Mouse (Mus musculus) frontal cortex, adult 2 months (tissue): ENCODE results near the gene Atp23. TPM values are rescaled to one million over a fixed set of nuclear protein-coding genes. Genes with fewer than 3 reads are reported as not detected.

Experiments used
- DNase-seq, 2 experiments: peaks; one replicate each; pipeline ENCODE4 v3.0.0; 2022; ENCODE audit warnings: low spot score in 1 of 2; ENCODE audit errors: extremely low spot score in 1 of 2
- polyA plus RNA-seq: library from polyadenylated mRNA; depleted of rRNA; stranded (reverse); fragments of >200 nt; gene quantifications from 2 replicates; pipeline ENCODE4 v1.2.3, GENCODE M21; 2012

Atp23 gene
- polyA plus RNA-seq, 1 experiment, result 9.5 TPM

DNA sequence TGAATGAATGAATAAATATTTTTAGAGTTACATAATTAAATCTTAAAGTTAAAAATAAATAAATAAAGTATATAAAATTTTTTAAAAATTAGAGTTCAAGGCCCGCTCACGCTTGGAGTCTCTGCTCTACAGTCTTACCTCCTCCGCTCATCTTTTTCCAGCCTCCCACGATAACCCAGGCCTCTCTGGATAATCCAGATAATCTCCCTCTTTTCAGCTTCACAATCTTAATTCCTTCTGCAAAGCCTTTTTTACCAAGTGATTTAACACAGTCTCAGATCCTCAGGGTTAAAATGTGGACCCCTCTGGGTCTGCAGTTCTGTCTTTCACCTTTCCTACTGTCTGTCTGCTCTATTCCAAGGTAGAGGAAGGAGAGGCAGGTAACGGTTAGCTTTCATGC is 13.1 kb upstream of the Atp23 start:
- DNase-seq, result no peak

DNA sequence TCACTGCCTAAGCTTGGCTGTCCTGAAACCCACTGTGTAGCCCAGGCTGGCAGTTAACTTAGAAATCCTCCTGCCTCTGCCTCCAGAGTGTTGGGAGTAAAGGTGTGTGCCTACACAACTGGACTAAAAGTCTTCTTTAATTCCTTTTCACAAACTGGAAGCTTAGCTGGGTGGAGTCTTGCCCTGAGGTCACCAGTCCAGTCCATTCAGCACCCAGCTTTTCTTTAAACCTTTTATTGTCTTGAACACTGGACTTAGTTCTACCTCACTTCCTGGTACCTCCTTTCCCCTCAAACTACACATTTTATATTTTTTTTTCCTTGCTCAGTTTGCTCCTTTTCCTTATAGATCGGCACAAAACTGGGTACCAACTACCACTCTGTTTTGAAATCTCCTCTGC is 10.3 kb upstream of the Atp23 start:
- DNase-seq, result no peak

GRCm38 (mm10) chr10:126906811-126907210 is 5.7 kb upstream of the Atp23 start:
- no peak for DNase-seq

- DNase-seq, result peak; percentile 88 to 96
Measured at GRCm38 (mm10) chr10:126905650-126906075, 4.5 kb upstream of the Atp23 start.

DNA sequence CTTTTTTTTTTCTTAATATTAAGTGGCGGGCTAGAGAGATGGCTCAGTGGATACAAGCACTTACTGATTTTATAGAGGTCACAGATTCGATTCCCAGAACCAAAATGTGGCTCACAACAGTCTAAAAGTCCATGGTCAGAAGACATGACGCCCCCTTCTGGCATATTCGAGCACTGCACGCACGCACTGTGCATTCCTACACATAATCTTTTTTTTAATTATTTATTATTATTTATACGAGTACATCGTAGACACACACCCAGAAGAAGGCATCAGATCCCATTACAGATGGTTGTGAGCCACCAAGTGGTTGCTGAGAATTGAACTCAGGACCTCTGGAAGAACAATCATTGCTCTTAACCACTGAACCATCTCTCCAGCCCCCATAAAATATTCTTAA is 3.9 kb upstream of the Atp23 start:
- no peak for DNase-seq

DNA sequence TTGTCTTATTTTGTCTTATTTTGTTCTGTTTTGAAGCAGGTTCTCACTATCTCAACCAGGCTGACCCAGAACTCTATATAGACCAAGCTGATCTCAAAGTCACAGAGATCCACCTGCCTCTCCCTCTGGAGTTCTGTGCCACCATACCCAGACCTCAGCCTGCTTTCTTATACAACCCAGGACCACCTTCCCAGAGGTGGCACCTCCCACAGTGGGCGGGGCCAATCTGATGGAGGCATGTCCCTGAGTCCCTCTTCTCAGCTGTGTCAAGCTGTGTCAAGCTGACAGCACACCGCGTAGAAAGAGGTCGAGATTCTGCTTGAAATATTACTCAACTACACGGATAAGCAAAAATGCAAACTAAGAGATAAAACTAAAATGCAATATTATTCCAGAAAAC is 3.1 kb upstream of the Atp23 start:
- DNase-seq, result no peak

GRCm38 (mm10) chr10:126901488-126901843 is 311 bp upstream of the Atp23 start:
- no peak for DNase-seq

- DNase-seq, result no peak
Measured at GRCm38 (mm10) chr10:126895891-126896290, 5.3 kb downstream of the Atp23 start.

GRCm38 (mm10) chr10:126894061-126894460 is 7.1 kb downstream of the Atp23 start:
- no peak for DNase-seq

DNA sequence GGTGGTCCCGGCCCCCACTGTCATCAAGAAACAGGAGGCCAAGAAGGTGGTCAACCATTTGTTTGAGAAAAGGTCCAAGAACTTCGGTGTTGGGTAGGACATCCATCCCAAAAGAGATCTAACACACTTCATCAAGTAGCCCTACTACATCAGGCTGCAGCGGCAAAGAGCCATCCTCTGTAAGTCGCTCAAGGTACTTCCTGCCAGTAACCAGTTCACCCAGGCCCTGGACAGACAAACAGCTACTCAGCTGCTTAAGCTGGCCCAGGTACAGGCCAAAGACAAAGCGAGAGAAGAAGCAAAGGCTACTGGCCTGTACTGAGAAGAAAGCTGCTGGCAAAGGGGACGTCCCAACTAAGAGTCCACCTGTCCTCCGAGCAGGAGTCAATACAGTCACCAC is 8.0 kb downstream of the Atp23 start:
- DNase-seq, result no peak

- no peak for DNase-seq
Measured at GRCm38 (mm10) chr10:126873755-126874154, 27.4 kb downstream of the Atp23 start.

DNA sequence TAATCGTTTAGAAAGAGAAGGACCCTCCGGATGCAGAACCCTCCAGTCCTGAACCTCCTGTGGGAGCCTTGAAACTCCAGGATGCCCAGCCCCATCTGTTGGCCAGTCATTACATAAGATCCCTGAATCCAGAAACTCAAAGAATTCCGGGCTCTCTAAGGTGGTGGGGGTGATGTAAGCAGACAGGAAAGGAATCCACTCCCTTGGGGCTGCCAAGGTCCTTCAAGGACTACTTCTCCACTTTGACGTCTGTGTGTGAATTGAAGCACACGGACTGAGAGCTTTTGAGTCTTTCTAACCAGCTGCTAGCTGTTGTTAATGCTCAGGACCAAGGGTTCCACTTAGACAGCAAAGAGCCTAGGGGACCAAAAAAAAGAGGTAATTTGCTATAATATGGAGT is 28.9 kb downstream of the Atp23 start:
- no peak for DNase-seq

- peak; percentile 47 to 93 for DNase-seq
Measured at GRCm38 (mm10) chr10:126869372-126870318, 31.5 kb downstream of the Atp23 start.

DNA sequence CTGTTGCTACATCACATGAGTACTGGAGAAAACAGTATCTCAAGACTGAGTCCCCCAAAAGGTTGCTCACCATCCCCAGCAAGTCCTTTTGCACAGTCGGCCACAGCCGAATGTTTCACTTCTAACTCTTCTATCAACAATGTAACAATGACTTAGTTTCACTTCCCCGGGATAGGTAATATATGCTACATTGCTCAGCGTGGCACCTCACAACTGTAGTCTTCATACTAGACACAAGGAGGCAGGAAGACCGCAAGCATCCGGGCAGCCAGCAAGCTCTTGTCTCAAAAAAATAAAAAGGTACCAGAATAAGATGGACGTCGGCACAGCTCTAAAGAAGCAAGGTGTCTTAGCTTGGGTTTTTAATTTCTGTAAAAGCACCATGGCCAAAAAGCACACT is 35.9 kb downstream of the Atp23 start:
- DNase-seq, result no peak

DNA sequence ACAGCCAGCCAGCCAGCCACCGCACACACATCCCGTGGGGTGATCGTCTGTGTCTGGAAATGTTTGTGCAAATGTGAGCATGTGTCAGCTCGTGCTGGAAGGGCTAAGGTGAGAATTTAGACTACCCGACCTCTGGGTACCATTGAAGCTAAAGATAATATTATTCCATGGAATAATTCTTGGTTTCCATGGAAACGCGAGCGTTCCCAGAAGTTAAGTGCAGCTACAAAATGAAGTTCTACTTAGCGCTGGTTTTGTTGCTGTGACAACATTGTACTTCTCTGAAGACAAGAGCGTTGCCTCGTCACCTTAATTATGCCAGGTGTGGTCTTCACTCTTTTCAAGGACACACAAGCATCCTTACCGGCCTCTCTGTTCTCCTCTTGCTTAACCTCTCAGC is 39.0 kb downstream of the Atp23 start:
- peak in 1 of 2 experiments; percentile 17 for DNase-seq

- DNase-seq, result peak in 1 of 2 experiments; percentile 69
Measured at GRCm38 (mm10) chr10:126853286-126853685, 47.9 kb downstream of the Atp23 start.

- DNase-seq, result peak; percentile 38 to 70
Measured at GRCm38 (mm10) chr10:126845309-126845911, 55.7 kb downstream of the Atp23 start.

GRCm38 (mm10) chr10:126844689-126845088 is 56.5 kb downstream of the Atp23 start:
- DNase-seq, result peak; percentile 72 to 88

DNA sequence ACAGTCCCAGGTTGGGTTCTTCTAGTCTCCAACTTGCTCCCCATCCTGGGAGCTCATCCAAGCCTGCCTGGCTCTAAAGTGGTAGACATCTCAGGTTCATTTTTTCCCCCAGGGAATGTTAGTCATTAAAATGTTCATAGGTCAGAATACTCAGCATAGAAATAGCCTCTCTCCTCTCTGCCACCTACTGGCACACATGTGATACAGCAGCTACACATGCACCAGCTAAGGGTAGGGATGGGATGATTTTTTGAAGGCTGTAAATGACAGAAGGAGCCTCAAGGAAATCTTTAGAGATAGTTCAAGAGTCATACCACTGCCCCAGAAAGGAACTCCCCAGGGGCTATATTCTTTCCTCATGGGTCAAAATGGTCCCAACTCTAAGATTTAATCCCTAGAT is 60.9 kb downstream of the Atp23 start:
- DNase-seq, result no peak

- peak in 1 of 2 experiments; percentile 63 for DNase-seq
Measured at GRCm38 (mm10) chr10:126833006-126833405, 68.1 kb downstream of the Atp23 start.

GRCm38 (mm10) chr10:126831329-126831728 is 69.8 kb downstream of the Atp23 start:
- DNase-seq, result no peak

DNA sequence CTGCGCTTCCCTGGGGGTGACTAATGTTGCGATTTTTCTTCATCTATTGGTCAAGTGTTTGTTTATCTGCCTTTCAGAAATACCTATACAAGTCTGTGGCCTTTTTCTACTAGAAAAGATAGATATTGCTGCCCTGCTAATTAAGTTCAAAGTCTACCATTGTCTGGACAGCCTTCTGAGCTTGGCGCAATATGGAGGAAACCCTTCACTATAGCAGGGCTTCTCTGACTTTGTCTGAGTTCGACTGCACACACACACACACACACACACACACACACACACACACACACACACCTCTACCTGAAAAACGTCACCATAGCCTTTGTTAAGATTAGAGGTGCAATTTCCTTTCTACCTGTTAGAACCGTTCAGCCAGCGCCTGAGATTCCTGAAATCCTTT is 72.5 kb downstream of the Atp23 start:
- DNase-seq, result no peak
